Mouse (Mus musculus) frontal cortex, adult (tissue): ENCODE results near the gene Coa4.
A peak's percentile ranks its signal among the peaks of the same experiment; 100 is the strongest.

Source experiments
- ATAC-seq: cut with Nextera tagmentation; 2 replicates; pipeline ENCODE4 v1.9.2; 2017; ENCODE audit warnings: mild to moderate bottlenecking, moderate library complexity, mixed read lengths; ENCODE audit not compliant: low TSS enrichment

Coa4 gene

GRCm38 (mm10) chr7:100504740-100505487 lies 32.0 kb upstream of the Coa4 start:
- no peak for ATAC-seq

GRCm38 (mm10) chr7:100506494-100506893 lies 30.4 kb upstream of the Coa4 start:
- no peak for ATAC-seq

- no peak for ATAC-seq
These were observed 28.2 kb upstream of the Coa4 start for GRCm38 (mm10) chr7:100508670-100509069.

- no peak for ATAC-seq
These were observed 25.3 kb upstream of the Coa4 start for GRCm38 (mm10) chr7:100511602-100512001.

GRCm38 (mm10) chr7:100514573-100514972 lies 22.3 kb upstream of the Coa4 start, which contains the start of gene Dnajb13:
Dnajb13 (minus strand) TSS chr7:100514960.
- ATAC-seq, result peak; percentile 85; the same call in 1 of the 2 replicates

GRCm38 (mm10) chr7:100520204-100520603 lies 16.7 kb upstream of the Coa4 start:
- no peak for ATAC-seq

- ATAC-seq, result peak; percentile 80; the same call in 1 of the 2 replicates
These were observed 16.1 kb upstream of the Coa4 start for GRCm38 (mm10) chr7:100520663-100521285.

GRCm38 (mm10) chr7:100522222-100522621 lies 14.6 kb upstream of the Coa4 start:
- ATAC-seq, result no peak

- no peak for ATAC-seq
These were observed 12.2 kb upstream of the Coa4 start for GRCm38 (mm10) chr7:100524669-100525068.

- ATAC-seq, result no peak
These were observed 6.1 kb upstream of the Coa4 start for GRCm38 (mm10) chr7:100530766-100531165.

GRCm38 (mm10) chr7:100533503-100533902 lies 3.4 kb upstream of the Coa4 start:
- ATAC-seq, result no peak

GRCm38 (mm10) chr7:100534216-100534615 lies 2.7 kb upstream of the Coa4 start:
- ATAC-seq, result no peak

GRCm38 (mm10) chr7:100535831-100536230 lies 1.0 kb upstream of the Coa4 start:
- ATAC-seq, result no peak

- no peak for ATAC-seq
These were observed 640 bp downstream of the Coa4 start for GRCm38 (mm10) chr7:100537519-100537902.

- no peak for ATAC-seq
These were observed 2.6 kb downstream of the Coa4 start for GRCm38 (mm10) chr7:100539516-100539915.

GRCm38 (mm10) chr7:100544437-100544836 lies 7.6 kb downstream of the Coa4 start:
- no peak for ATAC-seq

- ATAC-seq, result no peak
These were observed 10.8 kb downstream of the Coa4 start for GRCm38 (mm10) chr7:100547631-100548030.

GRCm38 (mm10) chr7:100549796-100550195 lies 12.9 kb downstream of the Coa4 start:
- no peak for ATAC-seq

- ATAC-seq, result peak; percentile 69
These were observed 13.6 kb downstream of the Coa4 start for GRCm38 (mm10) chr7:100550338-100551007.

- ATAC-seq, result no peak
These were observed 18.1 kb downstream of the Coa4 start for GRCm38 (mm10) chr7:100554939-100555338.

GRCm38 (mm10) chr7:100555431-100555951 lies 18.6 kb downstream of the Coa4 start:
- peak; percentile 91 for ATAC-seq

GRCm38 (mm10) chr7:100557241-100557640 lies 20.4 kb downstream of the Coa4 start:
- no peak for ATAC-seq
